Mouse (Mus musculus) cortical plate, adult 2 months (tissue): Measurements from ENCODE around the gene Serpinb1a.

Experiments used
- CTCF ChIP-seq: fragments of 200-500 bp; IDR thresholded peaks from 2 replicates; pipeline ENCODE4 v1.5.1; 2011; ENCODE audit warnings: mild to moderate bottlenecking, control low read depth, low read length; ENCODE audit not compliant: insufficient read depth; ENCODE audit errors: extremely low read depth
- POLR2A ChIP-seq: fragments of 200-500 bp; IDR thresholded peaks from 2 replicates; pipeline ENCODE4 v1.6.1; 2011; ENCODE audit warnings: mild to moderate bottlenecking, low read length, control low read depth; ENCODE audit not compliant: insufficient read depth; ENCODE audit errors: extremely low read depth

DNA sequence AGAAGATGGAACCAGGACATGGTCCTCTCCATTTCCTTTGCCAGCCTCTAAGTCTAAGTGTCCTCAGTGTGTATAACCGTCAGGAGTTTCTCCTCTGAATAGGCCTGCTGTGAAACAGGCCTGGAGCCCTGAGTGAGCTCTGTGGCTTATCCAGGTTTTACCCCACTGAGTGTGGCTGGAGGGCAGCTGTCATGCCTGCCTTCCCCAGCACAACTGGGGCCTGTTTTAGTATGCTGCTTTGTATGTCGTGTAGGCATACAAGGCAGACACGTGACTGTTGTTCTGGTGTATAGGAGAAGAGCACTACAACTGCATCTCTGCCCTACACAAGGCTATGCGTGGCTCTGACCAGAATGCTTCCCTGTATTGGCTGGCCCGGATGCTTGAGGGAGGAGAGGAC lies 31.1 kb downstream of the Serpinb1a start:
- no peak for TF ChIP-seq POLR2A
- no peak for TF ChIP-seq CTCF
